Mouse (Mus musculus): ENCODE results near the gene Vezf1. TPM values are rescaled to one million over a fixed set of nuclear protein-coding genes. Genes with fewer than 3 reads are reported as not detected.

The Vezf1 gene
- polyA plus RNA-seq, 1 experiment from 2014 or later = 7.6 TPM

- Histone ChIP-seq H3K36me3 (peaks cover 72% of the 10 kb centered on the region), H3K4me2 (no peak overlapping the region), H3K27me3 (no peaks in the 10 kb centered on the region), H3K27ac (no peak overlapping the region), H3K9me3 (replicated peaks) (no peaks in the 10 kb centered on the region), H3K4me1 (replicated peaks) (peaks cover 32% of the 10 kb centered on the region), H3K4me3 (replicated peaks) (no peak overlapping the region), H3K9ac (no peak overlapping the region)
- DNase-seq (no peak), ATAC-seq (ENCODE audit: low read depth) (no peak)
- WGBS (ENCODE audit: insufficient replicate concordance) = 85% methylated on average over 1 of the region's 1 CpGs
Observed at GRCm38 (mm10) chr11:88075701-88076100, 7.6 kb downstream of the Vezf1 start.

GRCm38 (mm10) chr11:88076394-88076793 is 8.3 kb downstream of the Vezf1 start:
- H3K36me3 ChIP-seq = peaks cover 79% of the 10 kb centered on the region
- H3K4me2 ChIP-seq = no peak overlapping the region
- no peak for ATAC-seq (ENCODE audit: low read depth)
- 63% methylated on average over 1 of the region's 1 CpGs for WGBS (ENCODE audit: insufficient replicate concordance)
- no peaks in the 10 kb centered on the region for H3K9me3 ChIP-seq (replicated peaks)
- DNase-seq = no peak
- H3K4me3 ChIP-seq (replicated peaks) = no peak overlapping the region
- no peak overlapping the region for H3K27ac ChIP-seq
- H3K9ac ChIP-seq = no peak overlapping the region
- peaks cover 25% of the 10 kb centered on the region for H3K4me1 ChIP-seq (replicated peaks)
- H3K27me3 ChIP-seq = no peaks in the 10 kb centered on the region

DNA sequence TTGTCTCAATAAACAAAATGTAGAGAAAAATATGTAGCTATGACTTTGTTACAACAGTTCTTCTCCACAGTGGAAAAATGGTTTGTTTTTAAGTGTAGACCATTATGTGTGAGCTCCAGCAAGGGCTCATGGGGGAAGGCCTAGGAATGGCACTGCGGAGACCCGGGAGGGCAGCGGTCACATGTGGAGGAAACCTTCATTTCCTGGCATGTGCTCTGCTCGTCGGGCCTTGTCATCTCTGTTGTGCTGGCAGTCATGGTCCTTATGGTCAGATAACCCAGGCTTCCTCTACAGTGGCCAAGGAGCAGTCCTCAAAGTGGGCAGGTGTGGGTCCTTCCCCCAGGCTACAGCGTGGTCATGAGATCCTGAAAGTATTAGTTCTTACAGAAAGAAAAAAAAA is 15.6 kb downstream of the Vezf1 start:
- Histone ChIP-seq H3K4me3 (replicated peaks) (no peak overlapping the region), H3K9me3 (replicated peaks) (no peaks in the 10 kb centered on the region), H3K27ac (no peak overlapping the region), H3K4me2 (no peak overlapping the region), H3K36me3 (peaks cover 44% of the 10 kb centered on the region), H3K9ac (no peak overlapping the region), H3K27me3 (peaks cover 4% of the 10 kb centered on the region; the same call in 1 of the 2 replicates), H3K4me1 (replicated peaks) (peaks cover 21% of the 10 kb centered on the region)
- ATAC-seq (ENCODE audit: low read depth) = no peak
- WGBS (ENCODE audit: insufficient replicate concordance) = 32% methylated on average over 6 of the region's 6 CpGs
- DNase-seq = no peak

DNA sequence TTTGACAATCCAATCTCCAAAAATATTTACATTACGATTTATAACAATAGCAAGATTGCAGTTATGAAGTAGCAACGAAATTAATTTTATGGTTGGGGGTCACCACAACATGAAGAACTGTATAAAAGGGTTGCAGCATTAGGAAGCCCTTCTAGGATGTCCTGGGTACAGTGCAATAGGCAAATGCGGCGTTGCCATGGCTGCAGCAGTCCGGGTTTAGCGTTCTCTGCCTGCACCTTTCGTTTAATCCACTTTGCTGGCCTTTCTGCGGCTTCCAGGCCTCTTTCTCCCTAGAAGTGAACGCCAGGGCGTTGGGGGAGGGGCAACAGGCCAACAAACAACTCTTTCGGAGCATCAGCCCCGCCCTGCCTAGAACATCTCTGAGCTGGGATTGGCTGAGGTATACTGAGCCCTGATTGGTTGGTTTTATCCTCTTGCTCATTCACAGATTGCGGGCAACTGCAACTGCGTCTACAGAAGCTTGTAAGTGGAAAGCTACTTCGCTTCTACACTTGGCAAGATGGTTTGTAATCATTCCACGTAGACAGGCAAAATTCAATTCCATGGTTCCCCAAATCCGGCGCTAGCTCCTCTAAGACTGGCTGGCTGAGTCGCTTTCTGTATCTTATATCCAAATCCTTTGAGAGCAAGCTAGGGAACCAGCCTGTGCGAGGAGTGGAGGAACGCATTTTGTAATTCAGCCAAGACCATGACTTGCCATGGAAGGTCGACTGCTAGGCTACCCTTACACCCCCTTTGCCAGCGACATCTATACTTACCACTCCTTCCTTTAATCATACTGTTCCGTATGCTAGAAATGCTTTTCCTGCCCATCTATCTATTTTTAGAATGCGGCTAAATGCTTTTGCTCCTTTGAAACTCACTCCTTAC is 18.9 kb downstream of the Vezf1 start:
- Histone ChIP-seq H3K4me1 (replicated peaks) (peaks cover 17% of the 10 kb centered on the region), H3K36me3 (peaks cover 11% of the 10 kb centered on the region), H3K4me2 (peak overlapping the region; percentile 59), H3K9ac (peak overlapping the region; percentile 15; the same call in 1 of the 2 replicates), H3K27ac (no peak overlapping the region), H3K9me3 (replicated peaks) (no peaks in the 10 kb centered on the region), H3K27me3 (peaks cover 14% of the 10 kb centered on the region), H3K4me3 (replicated peaks) (peak overlapping the region; percentile 28)
- DNase-seq (peak; percentile 73), ATAC-seq (ENCODE audit: low read depth) (peak; percentile 93)
- WGBS (ENCODE audit: insufficient replicate concordance) = 8% methylated on average over 25 of the region's 25 CpGs

DNA sequence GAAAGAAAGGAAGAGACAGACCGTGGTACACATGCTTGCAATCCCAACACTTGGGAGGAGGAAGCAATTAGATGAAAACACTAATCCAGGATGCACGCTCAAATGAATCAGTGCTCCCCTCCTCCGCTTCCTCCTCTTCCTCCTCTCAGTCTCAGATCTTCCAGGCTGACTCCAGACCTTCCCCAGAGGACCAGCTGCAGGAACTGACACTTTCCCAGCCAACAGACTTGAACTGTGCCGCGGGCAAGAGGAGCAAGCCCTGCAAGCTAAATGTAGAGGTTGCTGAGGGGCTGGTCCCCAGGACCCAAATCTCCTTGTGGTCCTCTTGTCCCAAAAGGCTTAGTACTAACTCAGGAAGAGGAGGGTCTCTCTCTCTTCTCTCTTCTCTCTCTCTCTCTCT is 21.1 kb downstream of the Vezf1 start:
- Histone ChIP-seq H3K36me3 (no peaks in the 10 kb centered on the region), H3K9me3 (replicated peaks) (no peaks in the 10 kb centered on the region), H3K27me3 (peaks cover 17% of the 10 kb centered on the region), H3K9ac (no peak overlapping the region), H3K4me3 (replicated peaks) (no peak overlapping the region), H3K4me2 (no peak overlapping the region), H3K27ac (no peak overlapping the region), H3K4me1 (replicated peaks) (peaks cover 14% of the 10 kb centered on the region)
- DNase-seq (no peak), ATAC-seq (ENCODE audit: low read depth) (no peak)
- 37% methylated on average over 5 of the region's 5 CpGs for WGBS (ENCODE audit: insufficient replicate concordance)

- no peak overlapping the region for H3K4me2 ChIP-seq
- no peak for ATAC-seq (ENCODE audit: low read depth)
- H3K9me3 ChIP-seq (replicated peaks) = no peaks in the 10 kb centered on the region
- no peak overlapping the region for H3K9ac ChIP-seq
- H3K4me3 ChIP-seq (replicated peaks) = no peak overlapping the region
- no peak overlapping the region for H3K27ac ChIP-seq
- 67% methylated on average over 5 of the region's 5 CpGs for WGBS (ENCODE audit: insufficient replicate concordance)
- peaks cover 25% of the 10 kb centered on the region for H3K27me3 ChIP-seq
- peaks cover 14% of the 10 kb centered on the region for H3K4me1 ChIP-seq (replicated peaks)
- no peaks in the 10 kb centered on the region for H3K36me3 ChIP-seq
- DNase-seq = no peak
Observed at GRCm38 (mm10) chr11:88090293-88090692, 22.2 kb downstream of the Vezf1 start.

GRCm38 (mm10) chr11:88091949-88092348 is 23.9 kb downstream of the Vezf1 start:
- no peak overlapping the region for H3K27ac ChIP-seq
- no peak overlapping the region for H3K4me2 ChIP-seq
- peaks cover 40% of the 10 kb centered on the region for H3K27me3 ChIP-seq
- 10% methylated on average over 1 of the region's 1 CpGs for WGBS (ENCODE audit: insufficient replicate concordance)
- DNase-seq (no peak), ATAC-seq (ENCODE audit: low read depth) (no peak)
- H3K4me1 ChIP-seq (replicated peaks) = peaks cover 6% of the 10 kb centered on the region
- H3K9me3 ChIP-seq (replicated peaks) = no peaks in the 10 kb centered on the region
- no peaks in the 10 kb centered on the region for H3K36me3 ChIP-seq
- H3K9ac ChIP-seq = no peak overlapping the region
- H3K4me3 ChIP-seq (replicated peaks) = no peak overlapping the region

GRCm38 (mm10) chr11:88097173-88097572 is 29.1 kb downstream of the Vezf1 start:
- Histone ChIP-seq H3K27ac (no peak overlapping the region), H3K9me3 (replicated peaks) (no peaks in the 10 kb centered on the region), H3K27me3 (peaks cover 77% of the 10 kb centered on the region), H3K9ac (no peak overlapping the region), H3K4me2 (no peak overlapping the region), H3K36me3 (no peaks in the 10 kb centered on the region), H3K4me3 (replicated peaks) (no peak overlapping the region), H3K4me1 (replicated peaks) (peaks cover 28% of the 10 kb centered on the region)
- DNase-seq (no peak), ATAC-seq (ENCODE audit: low read depth) (no peak)
- WGBS (ENCODE audit: insufficient replicate concordance) = 13% methylated on average over 4 of the region's 4 CpGs

GRCm38 (mm10) chr11:88098021-88098729 is 30.1 kb downstream of the Vezf1 start, which contains the start of gene Cuedc1:
Cuedc1 (plus strand) TSS chr11:88098058.
- H3K9ac ChIP-seq = peak within 1 kb of the TSS; percentile 60
- no peaks in the 10 kb centered on the region for H3K9me3 ChIP-seq (replicated peaks)
- peaks cover 79% of the 10 kb centered on the region for H3K27me3 ChIP-seq
- DNase-seq (no peak), ATAC-seq (ENCODE audit: low read depth) (no peak)
- H3K27ac ChIP-seq = no peak within 1 kb of the TSS
- peaks cover 28% of the 10 kb centered on the region for H3K4me1 ChIP-seq (replicated peaks)
- H3K4me3 ChIP-seq (replicated peaks) = peak within 1 kb of the TSS; percentile 62
- H3K36me3 ChIP-seq = no peaks in the 10 kb centered on the region
- WGBS (ENCODE audit: insufficient replicate concordance) = 15% methylated on average over 17 of the region's 17 CpGs
- peak within 1 kb of the TSS; percentile 73 for H3K4me2 ChIP-seq

DNA sequence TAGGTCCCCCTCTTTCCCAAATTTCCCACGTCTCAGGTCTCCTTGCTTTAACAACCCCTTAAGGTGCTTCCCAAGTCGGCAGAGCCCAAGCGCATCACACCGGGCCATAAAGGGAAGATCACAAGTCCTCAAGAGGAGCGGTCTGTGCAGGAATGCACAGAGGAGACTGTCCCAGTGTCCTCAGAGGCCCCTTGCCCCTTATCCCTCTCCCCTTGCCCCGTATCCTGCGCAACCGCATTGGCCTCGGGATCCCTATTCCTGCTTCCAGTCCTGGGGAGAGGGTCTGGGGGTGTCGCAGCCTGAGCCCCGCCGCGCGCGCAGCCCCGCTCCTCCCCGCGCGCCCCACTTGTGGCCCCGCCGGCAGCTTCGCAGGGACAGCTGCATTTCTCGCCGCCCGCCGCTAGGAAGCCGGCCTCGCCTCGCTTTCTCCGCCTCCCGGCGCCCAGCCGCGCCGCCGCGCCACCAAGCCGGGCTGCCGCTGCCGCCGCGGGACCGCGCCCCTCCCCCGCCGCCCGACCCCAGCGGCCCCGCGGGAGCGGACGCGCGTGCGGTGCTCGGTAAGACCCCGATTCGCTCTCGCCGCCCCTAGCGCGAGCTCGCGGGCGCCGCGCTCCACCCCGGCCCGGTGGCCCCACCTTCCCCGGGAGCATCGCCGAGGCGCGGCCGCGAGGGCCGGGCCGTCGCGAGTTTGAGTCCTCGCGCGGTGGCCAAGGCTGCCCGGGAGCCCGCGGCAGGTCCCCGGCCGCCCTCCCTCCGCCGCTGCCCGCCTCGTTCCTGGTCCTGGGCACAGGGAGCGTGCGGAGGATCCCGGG is 30.9 kb downstream of the Vezf1 start:
- Histone ChIP-seq H3K36me3 (no peaks in the 10 kb centered on the region), H3K4me2 (peak overlapping the region; percentile 73), H3K27me3 (peaks cover 78% of the 10 kb centered on the region), H3K4me1 (replicated peaks) (peaks cover 28% of the 10 kb centered on the region), H3K27ac (peak overlapping the region; percentile 58; the same call in 1 of the 2 replicates), H3K9ac (peak overlapping the region; percentile 60), H3K9me3 (replicated peaks) (no peaks in the 10 kb centered on the region), H3K4me3 (replicated peaks) (peak overlapping the region; percentile 62)
- WGBS (ENCODE audit: insufficient replicate concordance) = under 1% methylated on average over 85 of the region's 95 CpGs
- DNase-seq (peak; percentile 25), ATAC-seq (ENCODE audit: low read depth) (peak; percentile 35; the same call in 1 of the 2 replicates)

GRCm38 (mm10) chr11:88099599-88100023 is 31.5 kb downstream of the Vezf1 start:
- H3K27me3 ChIP-seq = peaks cover 71% of the 10 kb centered on the region

More at GRCm38 (mm10) chr11:88099599-88100023, 31.5 kb downstream of the Vezf1 start:
- DNase-seq (no peak), ATAC-seq (ENCODE audit: low read depth) (peak; percentile 39; the same call in 1 of the 2 replicates)
- Histone ChIP-seq H3K27ac (peak overlapping the region; percentile 58; the same call in 1 of the 2 replicates), H3K4me2 (peak overlapping the region; percentile 73), H3K36me3 (no peaks in the 10 kb centered on the region), H3K9ac (peak overlapping the region; percentile 60), H3K9me3 (replicated peaks) (no peaks in the 10 kb centered on the region), H3K4me3 (replicated peaks) (peak overlapping the region; percentile 62), H3K4me1 (replicated peaks) (peaks cover 28% of the 10 kb centered on the region)
- under 1% methylated on average over 36 of the region's 38 CpGs for WGBS (ENCODE audit: insufficient replicate concordance)

All from liver, embryonic 13.5 days (tissue).